ENCODE assay signal across 25 mouse cellular contexts in genomic region chrX:43202249-43202783, GRCm38 (mm10).
DNase-seq lines count a peak whose midpoint lies in the region; ATAC-seq and TF ChIP-seq lines count a peak whose summit lies in the region.
"Had no signal": no experiment of that assay in that cellular context is flagged by ENCODE, and none has a peak within 500 bp of the region (broad histone marks: within the 10 kb centered on the region; RNA-seq: fewer than 3 reads in every experiment).

No protein-coding gene starts in this region.

- no peak for TF ChIP-seq POLR2A in brain, embryonic 14.5 days (IDR thresholded peaks at IDR 0.05; ENCODE audit: borderline replicate concordance, extremely low read depth, insufficient read depth, insufficient read length, poor library complexity, severe bottlenecking)

- no peak for TF ChIP-seq CTCF in brain, embryonic 14.5 days (IDR thresholded peaks at IDR 0.05; ENCODE audit: borderline replicate concordance, extremely low read depth, insufficient read depth, insufficient read length)

- no peaks in the 10 kb centered on the region for H3K36me3 ChIP-seq in forebrain, embryonic 15.5 days
- H3K36me3 ChIP-seq in forebrain, embryonic 11.5 days (ENCODE audit: control insufficient read depth, insufficient read depth, low read length), result no peaks in the 10 kb centered on the region
- H3K36me3 ChIP-seq: heart, embryonic 13.5 days; liver, embryonic 12.5 days had no signal

- H3K27ac ChIP-seq in forebrain, embryonic 15.5 days (replicated peaks), result no peak overlapping the region
- H3K27ac ChIP-seq in forebrain, embryonic 11.5 days (ENCODE audit: low read depth, low read length), result no peak overlapping the region
- H3K27ac ChIP-seq: heart, embryonic 13.5 days; hindbrain, embryonic 14.5 days; liver, embryonic 12.5 days; macrophage had no signal

- H3K27me3 ChIP-seq in forebrain, embryonic 15.5 days, result no peaks in the 10 kb centered on the region
- H3K27me3 ChIP-seq in forebrain, embryonic 11.5 days (ENCODE audit: control insufficient read depth, insufficient read depth, low read length), result no peaks in the 10 kb centered on the region
- H3K27me3 ChIP-seq: heart, embryonic 13.5 days; liver, embryonic 12.5 days had no signal

- H3K4me3 ChIP-seq in forebrain, embryonic 15.5 days, result no peak overlapping the region
- no peak overlapping the region for H3K4me3 ChIP-seq in forebrain, embryonic 11.5 days (ENCODE audit: low read depth, low read length)
- H3K4me3 ChIP-seq: heart, embryonic 13.5 days; liver, embryonic 12.5 days had no signal

- H3K9me3 ChIP-seq in forebrain, embryonic 15.5 days, result no peaks in the 10 kb centered on the region
- no peaks in the 10 kb centered on the region for H3K9me3 ChIP-seq in forebrain, embryonic 11.5 days (ENCODE audit: control insufficient read depth, low read length)
- H3K9me3 ChIP-seq: heart, embryonic 13.5 days; liver, embryonic 12.5 days had no signal

- WGBS in forebrain, embryonic 15.5 days, result 77% methylated on average over 5 of the region's 5 CpGs
- WGBS in forebrain, embryonic 11.5 days, result 81% methylated on average over 5 of the region's 5 CpGs

- H3K9ac ChIP-seq in forebrain, embryonic 15.5 days (replicated peaks), result no peak overlapping the region
- no peak overlapping the region for H3K9ac ChIP-seq in forebrain, embryonic 11.5 days (ENCODE audit: low read length)
- H3K9ac ChIP-seq: heart, embryonic 13.5 days; hindbrain, embryonic 14.5 days; liver, embryonic 12.5 days; liver, postnatal 0 days had no signal

- H3K4me2 ChIP-seq in forebrain, embryonic 15.5 days (replicated peaks), result no peak overlapping the region
- H3K4me2 ChIP-seq in forebrain, embryonic 11.5 days (ENCODE audit: low read depth, low read length, severe bottlenecking), result no peak overlapping the region
- H3K4me2 ChIP-seq: heart, embryonic 13.5 days; hindbrain, embryonic 14.5 days; liver, embryonic 12.5 days had no signal

- no peaks in the 10 kb centered on the region for H3K4me1 ChIP-seq in forebrain, embryonic 15.5 days
- H3K4me1 ChIP-seq in forebrain, embryonic 11.5 days (replicated peaks; ENCODE audit: control insufficient read depth, insufficient read depth, low read length), result no peaks in the 10 kb centered on the region
- H3K4me1 ChIP-seq: heart, embryonic 13.5 days; liver, embryonic 12.5 days had no signal

- DNase-seq in forebrain, embryonic 11.5 days (ENCODE audit: low spot score), result no peak
- peak; percentile 3 for DNase-seq in layer of hippocampus, adult 11-12 months (ENCODE audit: low spot score)
- no peak for DNase-seq in layer of hippocampus, postnatal 25 days (ENCODE audit: extremely low spot score in 1 of 2, low spot score in 1 of 2)
- DNase-seq in brain, embryonic 14.5 days (ENCODE audit: low read depth), result peak; percentile 45
- DNase-seq in mesoderm, embryonic 11.5 days (ENCODE audit: low read depth, low spot score), result peak; percentile 0
- DNase-seq in yolk sac, embryonic 10.5 days (ENCODE audit: low spot score), result no peak
- DNase-seq: adrenal gland, postnatal 10 days; cerebellum, adult 18-20 months; cerebellum, postnatal 10 days; gastrocnemius, postnatal 10 days; heart, postnatal 10 days; kidney, postnatal 25 days; left cerebral cortex, postnatal 4 days; liver, postnatal 0 days; lung, postnatal 10 days; midbrain, embryonic 14.5 days; right cerebral cortex, postnatal 4 days; thymus, postnatal 4 days had no signal

- ATAC-seq in forebrain, embryonic 15.5 days (replicated peaks), result peak; percentile 60; the same call in 1 of the 2 replicates
- ATAC-seq in forebrain, embryonic 11.5 days (replicated peaks; ENCODE audit: low FRiP score), result no peak
- ATAC-seq: intestine, postnatal 0 days; liver, embryonic 12.5 days; liver, postnatal 0 days; Patski had no signal

Comparison
In these comparisons a context has a peak if more than half of its experiments do, and no peak if none do; other contexts are left out.
1. DNase-seq: peak in layer of hippocampus, adult 11-12 months (single experiment), brain, embryonic 14.5 days (single experiment) and mesoderm, embryonic 11.5 days (single experiment); none in forebrain, embryonic 11.5 days (single experiment), layer of hippocampus, postnatal 25 days (0 of 2) and yolk sac, embryonic 10.5 days (single experiment).